Mouse (Mus musculus) limb, embryonic 14.5 days (tissue): ENCODE results near the gene Rhbdf1. TPM values are rescaled to one million over a fixed set of nuclear protein-coding genes. Genes with fewer than 3 reads are reported as not detected.

Experiments
- ATAC-seq: fragments of 200-750 bp; cut with Nextera tagmentation; 2 replicates; pipeline ENCODE4 v1.8.0; 2017; ENCODE audit warnings: low read depth, moderate number of reproducible peaks, moderate TSS enrichment; ENCODE audit not compliant: low FRiP score
- DNase-seq: peaks from one replicate; pipeline ENCODE4 v3.0.0-alpha.2; 2015; ENCODE audit warnings: low spot score
- H3K27ac ChIP-seq: fragments of 300-500 bp; sonication (generic); replicated peaks from 2 replicates; pipeline ENCODE4 v1.5.1; 2014; ENCODE audit warnings: low read depth, mild to moderate bottlenecking, low read length, moderate library complexity, mixed read lengths
- H3K27me3 ChIP-seq: fragments of 300-500 bp; sonication (generic); 2 replicates; pipeline ENCODE4 v1.6.1; 2014; ENCODE audit warnings: low read length, mixed read lengths; ENCODE audit not compliant: control insufficient read depth, insufficient read depth
- H3K36me3 ChIP-seq: fragments of 300-500 bp; sonication (generic); 2 replicates; pipeline ENCODE4 v1.6.1; 2014; ENCODE audit warnings: mild to moderate bottlenecking, low read length, moderate library complexity, mixed read lengths; ENCODE audit not compliant: control insufficient read depth, insufficient read depth
- H3K4me1 ChIP-seq: fragments of 300-500 bp; sonication (generic); 2 replicates; pipeline ENCODE4 v1.6.1; 2014; ENCODE audit warnings: antibody characterized with exemption, low read length, mixed read lengths; ENCODE audit not compliant: control insufficient read depth, insufficient read depth
- H3K4me2 ChIP-seq: fragments of 300-500 bp; sonication (generic); replicated peaks from 2 replicates; pipeline ENCODE4 v1.6.1; 2014; ENCODE audit warnings: low read depth, mild to moderate bottlenecking, low read length, moderate library complexity; ENCODE audit not compliant: severe bottlenecking
- H3K4me3 ChIP-seq: fragments of 300-500 bp; sonication (generic); replicated peaks from 2 replicates; pipeline ENCODE4 v1.5.1; 2014; ENCODE audit warnings: low read length
- H3K9ac ChIP-seq: fragments of 300-500 bp; sonication (generic); 2 replicates; pipeline ENCODE4 v1.6.1; 2014; ENCODE audit warnings: mild to moderate bottlenecking, low read depth, low read length, moderate library complexity; ENCODE audit not compliant: severe bottlenecking
- H3K9me3 ChIP-seq: fragments of 300-500 bp; sonication (generic); 2 replicates; pipeline ENCODE4 v1.6.1; 2016; ENCODE audit warnings: low read length; ENCODE audit not compliant: control insufficient read depth
- POLR2A ChIP-seq: fragments of 200-500 bp; IDR thresholded peaks from 2 replicates; pipeline ENCODE4 v1.8.0; 2012; ENCODE audit warnings: inconsistent platforms, mild to moderate bottlenecking, moderate library complexity, borderline replicate concordance; ENCODE audit not compliant: insufficient read depth, insufficient read length; ENCODE audit errors: extremely low read depth
- WGBS: fragments of 180-500 bp; shearing (Covaris S2); extraction: QIAGEN DNeasy Blood & Tissue Kit; methylation state at CpG from one replicate; pipeline ENCODE4 v1.1.7; 2014; 5-methylcytosine and 5-hydroxymethylcytosine counted together
- polyA plus RNA-seq, 2 experiments: library from polyadenylated mRNA; depleted of rRNA in 1 of 2; stranded (reverse) in 1 of 2; unstranded in 1 of 2; fragments of >200 nt; fragmentation: Nextera tagmentation in 1 of 2; extraction: Ambion mirVana in 1 of 2; gene quantifications; 2 replicates each; pipeline versions ENCODE4 v1.2.1 to v1.2.3; 2012 to 2014

Rhbdf1 gene
- polyA plus RNA-seq, 2 experiments: 61.5 to 136 TPM

GRCm38 (mm10) chr11:32234816-32235485, 12.9 kb upstream of the Rhbdf1 start:
- no peak overlapping the region for H3K4me3 ChIP-seq
- H3K4me1 ChIP-seq: no peaks in the 10 kb centered on the region; the same call in none of the 2 replicates
- no peaks in the 10 kb centered on the region for H3K9me3 ChIP-seq
- H3K27ac ChIP-seq: no peak overlapping the region
- TF ChIP-seq POLR2A: no peak
- DNase-seq (no peak), ATAC-seq (no peak)
- H3K36me3 ChIP-seq: peaks cover 59% of the 10 kb centered on the region
- no peak overlapping the region for H3K9ac ChIP-seq
- no peak overlapping the region for H3K4me2 ChIP-seq
- no peaks in the 10 kb centered on the region for H3K27me3 ChIP-seq
- 90% methylated on average over 6 of the region's 6 CpGs for WGBS

- Histone ChIP-seq H3K9ac (no peak overlapping the region), H3K4me3 (no peak overlapping the region), H3K27ac (no peak overlapping the region), H3K4me2 (no peak overlapping the region), H3K4me1 (no peaks in the 10 kb centered on the region; the same call in none of the 2 replicates), H3K36me3 (peaks cover 67% of the 10 kb centered on the region), H3K27me3 (no peaks in the 10 kb centered on the region), H3K9me3 (no peaks in the 10 kb centered on the region)
- DNase-seq: no peak
- TF ChIP-seq POLR2A: no peak
- WGBS: 93% methylated on average over 3 of the region's 3 CpGs
- ATAC-seq: no peak
Observed at GRCm38 (mm10) chr11:32233895-32234294, 11.8 kb upstream of the Rhbdf1 start.

- H3K36me3 ChIP-seq: peaks cover 66% of the 10 kb centered on the region
- 0 out of 2 replicates have a peak, but pooled peaks have one; percentile 11 for ATAC-seq
- H3K4me1 ChIP-seq: no peaks in the 10 kb centered on the region; the same call in none of the 2 replicates
- no peaks in the 10 kb centered on the region for H3K27me3 ChIP-seq
- no peaks in the 10 kb centered on the region for H3K9me3 ChIP-seq
- H3K27ac ChIP-seq: no peak overlapping the region
- no peak overlapping the region for H3K4me3 ChIP-seq
- no peak overlapping the region for H3K4me2 ChIP-seq
- TF ChIP-seq POLR2A: no peak
- WGBS: 59% methylated on average over 10 of the region's 10 CpGs
- no peak for DNase-seq
- no peak overlapping the region for H3K9ac ChIP-seq
Observed at GRCm38 (mm10) chr11:32232848-32233247, 10.7 kb upstream of the Rhbdf1 start.

- no peak overlapping the region for H3K27ac ChIP-seq
- DNase-seq (no peak), ATAC-seq (no peak)
- H3K27me3 ChIP-seq: no peaks in the 10 kb centered on the region
- no peak overlapping the region for H3K9ac ChIP-seq
- H3K36me3 ChIP-seq: peaks cover 62% of the 10 kb centered on the region
- peaks cover 7% of the 10 kb centered on the region for H3K4me1 ChIP-seq
- no peak overlapping the region for H3K4me2 ChIP-seq
- WGBS: 84% methylated on average over 2 of the region's 2 CpGs
- H3K4me3 ChIP-seq: no peak overlapping the region
- no peak for TF ChIP-seq POLR2A
- no peaks in the 10 kb centered on the region for H3K9me3 ChIP-seq
Observed at GRCm38 (mm10) chr11:32231125-32231524, 9.0 kb upstream of the Rhbdf1 start.

GRCm38 (mm10) chr11:32230220-32230619, 8.1 kb upstream of the Rhbdf1 start:
- H3K9ac ChIP-seq: no peak overlapping the region
- peaks cover 16% of the 10 kb centered on the region for H3K4me1 ChIP-seq
- ATAC-seq (no peak), DNase-seq (no peak)
- TF ChIP-seq POLR2A: no peak
- H3K4me2 ChIP-seq: no peak overlapping the region
- H3K9me3 ChIP-seq: no peaks in the 10 kb centered on the region
- H3K4me3 ChIP-seq: no peak overlapping the region
- H3K27ac ChIP-seq: no peak overlapping the region
- no peaks in the 10 kb centered on the region for H3K27me3 ChIP-seq
- whole genome bisulfite sequencing: 85% methylated on average over 4 of the region's 4 CpGs
- H3K36me3 ChIP-seq: peaks cover 61% of the 10 kb centered on the region
